Mouse (Mus musculus) C2C12 (cell line): ENCODE results near the gene AL732309.1. TPM values are rescaled to one million over a fixed set of nuclear protein-coding genes. Genes with fewer than 3 reads are reported as not detected.

ENCODE experiments used
- H3K27me3 ChIP-seq: one replicate; pipeline ENCODE4 v1.6.1; 2011; ENCODE audit not compliant: control insufficient read depth, insufficient read depth, insufficient read length
- H3K36me3 ChIP-seq: one replicate; pipeline ENCODE4 v1.6.1; 2011; ENCODE audit not compliant: control insufficient read depth, insufficient read depth
- H3K4me3 ChIP-seq: one replicate; pipeline ENCODE4 v1.5.1; 2011; ENCODE audit warnings: mild to moderate bottlenecking, control low read depth; ENCODE audit not compliant: poor library complexity, insufficient read depth, severe bottlenecking
- H3K79me2 ChIP-seq: one replicate; pipeline ENCODE4 v1.6.1; 2011; ENCODE audit not compliant: control insufficient read depth, insufficient read depth
- H3K79me3 ChIP-seq: one replicate; pipeline ENCODE4 v1.6.1; 2011; ENCODE audit warnings: low read depth, control low read depth
- H3ac ChIP-seq: one replicate; pipeline ENCODE3; 2011; ENCODE audit warnings: low read depth; ENCODE audit not compliant: control insufficient read depth, insufficient read length
- CEBPB ChIP-seq: IDR thresholded peaks from one replicate; pipeline ENCODE4 v1.6.1; 2011; ENCODE audit warnings: low read depth, mild to moderate bottlenecking, control low read depth, moderate library complexity
- CTCF ChIP-seq: IDR thresholded peaks from one replicate; pipeline ENCODE4 v1.5.1; 2011; ENCODE audit not compliant: control insufficient read depth, insufficient read depth, insufficient read length
- FOSL1 ChIP-seq: IDR thresholded peaks from one replicate; pipeline ENCODE4 v1.8.0; 2011; ENCODE audit warnings: mild to moderate bottlenecking, low read length; ENCODE audit not compliant: poor library complexity, insufficient read depth, severe bottlenecking
- MAX ChIP-seq: IDR thresholded peaks from one replicate; pipeline ENCODE4 v1.6.1; 2011; ENCODE audit warnings: mild to moderate bottlenecking, control low read depth
- MYOD1 ChIP-seq: IDR thresholded peaks from one replicate; pipeline ENCODE4 v1.6.1; 2011; ENCODE audit warnings: low read depth; ENCODE audit not compliant: control insufficient read depth, insufficient read length
- MYOG ChIP-seq: IDR thresholded peaks from one replicate; pipeline ENCODE4 v1.6.1; 2011; ENCODE audit not compliant: control insufficient read depth, insufficient read length; ENCODE audit errors: extremely low read depth
- USF1 ChIP-seq: IDR thresholded peaks from one replicate; pipeline ENCODE4 v1.6.1; 2011; ENCODE audit warnings: low read depth, mild to moderate bottlenecking, control low read depth, moderate library complexity
- polyA plus RNA-seq: library from polyadenylated mRNA; unstranded; fragments of >200 nt; fragmentation: generic; extraction: Trizol; gene quantifications from one replicate; pipeline ENCODE4 v1.2.1, GENCODE M21; 2012; ENCODE audit warnings: missing spikeins

The AL732309.1 gene
- polyA plus RNA-seq, 1 experiment, result 3.9 TPM

GRCm38 (mm10) chr2:25223681-25224491, 22.8 kb downstream of the AL732309.1 start:
- H3K4me3 ChIP-seq, result peak overlapping the region; percentile 99
- peaks cover 9% of the 10 kb centered on the region for H3K79me3 ChIP-seq
- H3K36me3 ChIP-seq, result peaks cover 24% of the 10 kb centered on the region
- peak overlapping the region; percentile 89 for H3ac ChIP-seq
- TF ChIP-seq CTCF (no peak), MAX (peak; percentile 51), FOSL1 (no peak)
- H3K27me3 ChIP-seq, result no peaks in the 10 kb centered on the region
- peaks cover 19% of the 10 kb centered on the region for H3K79me2 ChIP-seq

- Histone ChIP-seq H3K27me3 (no peaks in the 10 kb centered on the region), H3ac (no peak overlapping the region), H3K4me3 (no peak overlapping the region), H3K79me2 (peaks cover 19% of the 10 kb centered on the region), H3K36me3 (peaks cover 24% of the 10 kb centered on the region), H3K79me3 (peaks cover 9% of the 10 kb centered on the region)
- TF ChIP-seq CTCF, result no peak
- no peak for TF ChIP-seq FOSL1
- TF ChIP-seq MYOD1, result no peak
- TF ChIP-seq MYOG, result no peak
- TF ChIP-seq USF1, result no peak
- TF ChIP-seq CEBPB, result no peak
- no peak for TF ChIP-seq MAX
Measured at GRCm38 (mm10) chr2:25221331-25221772, 25.3 kb downstream of the AL732309.1 start.

- H3K27me3 ChIP-seq, result no peaks in the 10 kb centered on the region
- peaks cover 9% of the 10 kb centered on the region for H3K79me2 ChIP-seq
- peaks cover 19% of the 10 kb centered on the region for H3K36me3 ChIP-seq
- no peak within 1 kb of the TSS for H3K4me3 ChIP-seq
- H3K79me3 ChIP-seq, result peaks cover 4% of the 10 kb centered on the region
- no peak within 1 kb of the TSS for H3ac ChIP-seq
- TF ChIP-seq USF1, result no peak
- no peak for TF ChIP-seq CEBPB
- TF ChIP-seq FOSL1, result no peak
- no peak for TF ChIP-seq CTCF
- TF ChIP-seq MYOG, result no peak
- no peak for TF ChIP-seq MYOD1
- no peak for TF ChIP-seq MAX
Measured at GRCm38 (mm10) chr2:25218445-25218844, 28.2 kb downstream of the AL732309.1 start, which contains the start of gene Fam166a. Gene Fam166a, plus strand, starts transcription at chr2:25218745.

- H3K27me3 ChIP-seq, result no peaks in the 10 kb centered on the region
- TF ChIP-seq MAX (no peak), CTCF (no peak), CEBPB (no peak), USF1 (no peak), MYOD1 (no peak), FOSL1 (no peak), MYOG (no peak)
- no peak overlapping the region for H3ac ChIP-seq
- no peak overlapping the region for H3K4me3 ChIP-seq
- peaks cover 1% of the 10 kb centered on the region for H3K79me3 ChIP-seq
- H3K36me3 ChIP-seq, result peaks cover 11% of the 10 kb centered on the region
- peaks cover 1% of the 10 kb centered on the region for H3K79me2 ChIP-seq
Measured at GRCm38 (mm10) chr2:25217666-25218065, 29.0 kb downstream of the AL732309.1 start.

GRCm38 (mm10) chr2:25214444-25214843, 32.2 kb downstream of the AL732309.1 start, which contains the start of gene Stpg3:
Gene Stpg3, minus strand, starts transcription at chr2:25214637.
- Histone ChIP-seq H3ac (no peak within 1 kb of the TSS), H3K36me3 (peaks cover 5% of the 10 kb centered on the region), H3K79me3 (peaks cover 16% of the 10 kb centered on the region), H3K27me3 (no peaks in the 10 kb centered on the region), H3K79me2 (peaks cover 19% of the 10 kb centered on the region), H3K4me3 (no peak within 1 kb of the TSS)
- TF ChIP-seq FOSL1 (no peak), CEBPB (no peak), MAX (no peak), MYOD1 (no peak), USF1 (no peak), MYOG (no peak), CTCF (no peak)

GRCm38 (mm10) chr2:25213266-25213865, 33.3 kb downstream of the AL732309.1 start:
- Histone ChIP-seq H3K36me3 (peaks cover 10% of the 10 kb centered on the region), H3ac (no peak overlapping the region), H3K79me3 (peaks cover 22% of the 10 kb centered on the region), H3K79me2 (peaks cover 29% of the 10 kb centered on the region), H3K27me3 (no peaks in the 10 kb centered on the region), H3K4me3 (no peak overlapping the region)
- no peak for TF ChIP-seq MAX
- TF ChIP-seq CTCF, result no peak
- TF ChIP-seq MYOD1, result no peak
- no peak for TF ChIP-seq FOSL1
- no peak for TF ChIP-seq CEBPB
- TF ChIP-seq MYOG, result no peak
- TF ChIP-seq USF1, result no peak
